10 mouse cellular contexts compared by ENCODE assay signal in genomic region chr11:60396546-60396945, GRCm38 (mm10). TPM values are rescaled to one million over a fixed set of nuclear protein-coding genes. Genes with fewer than 3 reads are reported as not detected.
DNase-seq lines count a peak whose midpoint lies in the region; ATAC-seq and TF ChIP-seq lines count a peak whose summit lies in the region.
"Had no signal": no experiment of that assay in that cellular context is flagged by ENCODE, and none has a peak within 500 bp of the region (broad histone marks: within the 10 kb centered on the region; RNA-seq: fewer than 3 reads in every experiment).

No protein-coding gene starts in this region.

- no peak overlapping the region for H3K27ac ChIP-seq in forebrain, embryonic 13.5 days
- H3K27ac ChIP-seq in forebrain, embryonic 11.5 days (ENCODE audit: low read depth, low read length) = no peak overlapping the region
- H3K27ac ChIP-seq in stomach, postnatal 0 days (replicated peaks) = no peak overlapping the region
- H3K27ac ChIP-seq: hindbrain, embryonic 15.5 days had no signal

- H3K4me1 ChIP-seq in forebrain, embryonic 13.5 days = peaks cover 7% of the 10 kb centered on the region
- no peaks in the 10 kb centered on the region for H3K4me1 ChIP-seq in forebrain, embryonic 11.5 days (replicated peaks; ENCODE audit: control insufficient read depth, insufficient read depth, low read length)
- no peaks in the 10 kb centered on the region for H3K4me1 ChIP-seq in stomach, postnatal 0 days (replicated peaks; ENCODE audit: control insufficient read depth, insufficient read depth)
- H3K4me1 ChIP-seq: hindbrain, embryonic 15.5 days had no signal

- WGBS in forebrain, embryonic 13.5 days = 53% methylated on average over 6 of the region's 6 CpGs
- WGBS in forebrain, embryonic 11.5 days = 80% methylated on average over 6 of the region's 6 CpGs
- 48% methylated on average over 6 of the region's 6 CpGs for WGBS in stomach, postnatal 0 days

- H3K9me3 ChIP-seq in forebrain, embryonic 13.5 days (replicated peaks) = no peaks in the 10 kb centered on the region
- H3K9me3 ChIP-seq in forebrain, embryonic 11.5 days (ENCODE audit: control insufficient read depth, low read length) = no peaks in the 10 kb centered on the region
- H3K9me3 ChIP-seq in stomach, postnatal 0 days (ENCODE audit: control insufficient read depth, low read length) = no peaks in the 10 kb centered on the region
- H3K9me3 ChIP-seq: hindbrain, embryonic 15.5 days had no signal

- no peaks in the 10 kb centered on the region for H3K27me3 ChIP-seq in forebrain, embryonic 13.5 days
- no peaks in the 10 kb centered on the region for H3K27me3 ChIP-seq in forebrain, embryonic 11.5 days (ENCODE audit: control insufficient read depth, insufficient read depth, low read length)
- no peaks in the 10 kb centered on the region for H3K27me3 ChIP-seq in stomach, postnatal 0 days (ENCODE audit: control insufficient read depth, insufficient read depth, low read length)
- H3K27me3 ChIP-seq: CH12.LX; hindbrain, embryonic 15.5 days had no signal

- no peak for DNase-seq in forebrain, embryonic 11.5 days (ENCODE audit: low spot score)
- DNase-seq in kidney, postnatal 14 days = peak; percentile 29
- DNase-seq in kidney, adult 18-20 months = no peak
- DNase-seq in right cerebral cortex, postnatal 14 days = peak; percentile 63
- DNase-seq in right cerebral cortex, adult 18-20 months = no peak
- peak; percentile 27 for DNase-seq in stomach, postnatal 0 days (ENCODE audit: low spot score)

- H3K9ac ChIP-seq in forebrain, embryonic 13.5 days = no peak overlapping the region
- H3K9ac ChIP-seq in forebrain, embryonic 11.5 days (ENCODE audit: low read length) = no peak overlapping the region
- no peak overlapping the region for H3K9ac ChIP-seq in stomach, postnatal 0 days (ENCODE audit: low read length)
- H3K9ac ChIP-seq: hindbrain, embryonic 15.5 days had no signal

- ATAC-seq in forebrain, embryonic 13.5 days = peak; percentile 78
- ATAC-seq in forebrain, embryonic 11.5 days (replicated peaks; ENCODE audit: low FRiP score) = no peak
- no peak for ATAC-seq in stomach, postnatal 0 days (ENCODE audit: low FRiP score, low TSS enrichment)
- no peak for ATAC-seq in erythroid progenitor cell, adult 5-6 weeks (replicated peaks; ENCODE audit: low FRiP score, poor library complexity, severe bottlenecking)

- no peak for TF ChIP-seq EP300 in stomach, postnatal 0 days (optimal IDR thresholded peaks at IDR 0.05)

- no peak for TF ChIP-seq CTCF in stomach, postnatal 0 days (IDR thresholded peaks at IDR 0.05; ENCODE audit: low read depth)

- no peak overlapping the region for H3K4me2 ChIP-seq in forebrain, embryonic 13.5 days
- no peak overlapping the region for H3K4me2 ChIP-seq in forebrain, embryonic 11.5 days (ENCODE audit: low read depth, low read length, severe bottlenecking)
- H3K4me2 ChIP-seq in stomach, postnatal 0 days (replicated peaks; ENCODE audit: low read depth) = no peak overlapping the region
- H3K4me2 ChIP-seq: hindbrain, embryonic 15.5 days had no signal

- H3K36me3 ChIP-seq in forebrain, embryonic 13.5 days (ENCODE audit: poor library complexity, severe bottlenecking) = peaks cover 23% of the 10 kb centered on the region
- no peaks in the 10 kb centered on the region for H3K36me3 ChIP-seq in forebrain, embryonic 11.5 days (ENCODE audit: control insufficient read depth, insufficient read depth, low read length)
- H3K36me3 ChIP-seq in stomach, postnatal 0 days (ENCODE audit: control insufficient read depth, insufficient read depth, low read length) = peaks cover 4% of the 10 kb centered on the region; the same call in 1 of the 2 replicates

- no peak overlapping the region for H3K4me3 ChIP-seq in forebrain, embryonic 13.5 days
- H3K4me3 ChIP-seq in forebrain, embryonic 11.5 days (ENCODE audit: low read depth, low read length) = no peak overlapping the region
- H3K4me3 ChIP-seq in stomach, postnatal 0 days (ENCODE audit: low read depth, low read length) = no peak overlapping the region
- H3K4me3 ChIP-seq: hindbrain, embryonic 15.5 days had no signal

RNA-seq across cellular contexts. Expression of gene Gid4, which starts 20.4 kb away (rescaled TPM):
- 23.4 and 24.0 TPM in 2 replicates for polyA plus RNA-seq in forebrain, embryonic 13.5 days (2015; fragmentation: Nextera tagmentation; extraction: Ambion mirVana)
- 38.1 and 38.5 TPM in 2 replicates for polyA plus RNA-seq in forebrain, embryonic 11.5 days (2014; fragmentation: Nextera tagmentation; extraction: Ambion mirVana)
- 10.9 and 12.0 TPM in 2 replicates for polyA plus RNA-seq in stomach, postnatal 0 days (2015; fragmentation: Nextera tagmentation; extraction: Ambion mirVana)
- 6.8 and 12.6 TPM in 2 replicates for total RNA-seq in erythroid progenitor cell, adult 5-6 weeks (2015; ENCODE audit: low replicate concordance)
- 8.2 and 13.0 TPM in 2 replicates for total RNA-seq in erythroid progenitor cell, adult 5-6 weeks (2017; ENCODE audit: low replicate concordance)

RNA-seq across cellular contexts. Expression of gene Atpaf2, which starts 21.7 kb away (rescaled TPM):
- polyA plus RNA-seq in forebrain, embryonic 13.5 days (2015; fragmentation: Nextera tagmentation; extraction: Ambion mirVana) = 45.4 and 46.8 TPM in 2 replicates
- 40.1 and 51.7 TPM in 2 replicates for polyA plus RNA-seq in forebrain, embryonic 11.5 days (2014; fragmentation: Nextera tagmentation; extraction: Ambion mirVana)
- 30.5 and 30.7 TPM in 2 replicates for polyA plus RNA-seq in stomach, postnatal 0 days (2015; fragmentation: Nextera tagmentation; extraction: Ambion mirVana)
- 11.9 and 12.2 TPM in 2 replicates for total RNA-seq in erythroid progenitor cell, adult 5-6 weeks (2015; ENCODE audit: low replicate concordance)
- 21.1 and 31.8 TPM in 2 replicates for total RNA-seq in erythroid progenitor cell, adult 5-6 weeks (2017; ENCODE audit: low replicate concordance)

RNA-seq across cellular contexts. Expression of gene Drc3, which starts 43.4 kb away (rescaled TPM):
- 3.1 and 5.8 TPM in 2 replicates for polyA plus RNA-seq in forebrain, embryonic 13.5 days (2015; fragmentation: Nextera tagmentation; extraction: Ambion mirVana)
- polyA plus RNA-seq in forebrain, embryonic 11.5 days (2014; fragmentation: Nextera tagmentation; extraction: Ambion mirVana) = 1.6 and 2.1 TPM in 2 replicates
- 0.69 and 0.93 TPM in 2 replicates for polyA plus RNA-seq in stomach, postnatal 0 days (2015; fragmentation: Nextera tagmentation; extraction: Ambion mirVana)
- total RNA-seq in erythroid progenitor cell, adult 5-6 weeks (2015; ENCODE audit: low replicate concordance) = not detected in 2 replicates
- not detected in 2 replicates for total RNA-seq in erythroid progenitor cell, adult 5-6 weeks (2017; ENCODE audit: low replicate concordance)

RNA-seq across cellular contexts. Expression of gene Tom1l2, which starts 43.8 kb away (rescaled TPM):
- polyA plus RNA-seq in forebrain, embryonic 13.5 days (2015; fragmentation: Nextera tagmentation; extraction: Ambion mirVana) = 29.7 and 35.3 TPM in 2 replicates
- 18.0 and 19.5 TPM in 2 replicates for polyA plus RNA-seq in forebrain, embryonic 11.5 days (2014; fragmentation: Nextera tagmentation; extraction: Ambion mirVana)
- 15.9 and 19.4 TPM in 2 replicates for polyA plus RNA-seq in stomach, postnatal 0 days (2015; fragmentation: Nextera tagmentation; extraction: Ambion mirVana)
- 3.8 and 9.7 TPM in 2 replicates for total RNA-seq in erythroid progenitor cell, adult 5-6 weeks (2015; ENCODE audit: low replicate concordance)
- 3.6 and 3.9 TPM in 2 replicates for total RNA-seq in erythroid progenitor cell, adult 5-6 weeks (2017; ENCODE audit: low replicate concordance)

RNA-seq across cellular contexts. Expression of gene Drg2, which starts 57.8 kb away (rescaled TPM):
- polyA plus RNA-seq in forebrain, embryonic 13.5 days (2015; fragmentation: Nextera tagmentation; extraction: Ambion mirVana) = 100 and 110 TPM in 2 replicates
- 121 and 133 TPM in 2 replicates for polyA plus RNA-seq in forebrain, embryonic 11.5 days (2014; fragmentation: Nextera tagmentation; extraction: Ambion mirVana)
- 47.2 and 50.2 TPM in 2 replicates for polyA plus RNA-seq in stomach, postnatal 0 days (2015; fragmentation: Nextera tagmentation; extraction: Ambion mirVana)
- total RNA-seq in erythroid progenitor cell, adult 5-6 weeks (2015; ENCODE audit: low replicate concordance) = 9.6 and 9.7 TPM in 2 replicates
- total RNA-seq in erythroid progenitor cell, adult 5-6 weeks (2017; ENCODE audit: low replicate concordance) = 4.6 and 25.8 TPM in 2 replicates

Comparison
In these comparisons a context has a peak if more than half of its experiments do, and no peak if none do; other contexts are left out.
1. DNase-seq: peak in kidney, postnatal 14 days (single experiment), right cerebral cortex, postnatal 14 days (single experiment) and stomach, postnatal 0 days (single experiment); none in forebrain, embryonic 11.5 days (single experiment), kidney, adult 18-20 months (single experiment) and right cerebral cortex, adult 18-20 months (single experiment).